ENCODE assay signal across 17 mouse cellular contexts in the genomic region with DNA sequence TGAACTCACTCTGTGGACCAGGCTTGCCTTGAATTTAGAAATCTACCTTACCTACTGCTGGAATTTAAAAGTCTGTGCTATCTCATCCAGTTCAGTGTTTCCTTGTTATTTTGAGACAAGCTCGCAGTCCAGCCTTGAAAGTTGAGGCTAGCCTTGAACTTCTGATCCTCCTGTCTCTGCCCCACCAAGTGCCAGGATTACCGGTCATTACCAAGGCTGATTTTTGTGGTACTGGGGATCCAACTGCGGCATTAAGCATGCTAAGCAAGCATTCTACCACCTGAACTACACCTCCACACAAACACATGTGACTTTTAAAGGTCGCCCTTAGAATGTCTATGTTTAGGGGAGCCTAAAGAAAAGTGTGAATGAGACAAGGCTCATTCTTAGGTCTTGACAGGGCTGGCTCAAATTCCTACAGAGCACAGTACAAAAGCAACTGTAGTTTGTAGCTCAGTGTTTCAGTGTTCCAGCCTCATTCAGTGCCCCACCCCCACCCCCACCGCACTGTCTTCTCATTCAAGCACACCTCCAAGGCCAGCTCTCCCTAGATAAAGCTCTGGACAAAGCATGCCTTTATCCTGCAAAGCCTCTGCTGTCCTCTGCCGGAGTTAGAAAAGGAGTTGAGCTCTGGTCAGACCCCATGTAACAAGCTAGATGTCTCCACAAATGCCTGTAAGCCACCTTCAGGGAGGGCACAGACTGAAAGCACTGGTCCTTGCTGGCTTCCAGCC.
"Had no signal": no experiment of that assay in that cellular context is flagged by ENCODE, and none has a peak within 500 bp of the region (broad histone marks: within the 10 kb centered on the region; RNA-seq: fewer than 3 reads in every experiment).

No protein-coding gene starts in this region.

- H3K9ac ChIP-seq: limb, embryonic 12.5 days; liver, embryonic 13.5 days; liver, postnatal 0 days; lung, embryonic 15.5 days; midbrain, embryonic 15.5 days; neural tube, embryonic 13.5 days had no signal

- DNase-seq: kidney, postnatal 4 days; liver; liver, embryonic 13.5 days; liver, postnatal 0 days; lung, postnatal 14 days; retina, postnatal 1 day; right cerebral cortex, postnatal 4 days; spleen, adult 18-20 months; thymus, postnatal 36 days had no signal

- H3K4me1 ChIP-seq: liver, embryonic 13.5 days; megakaryocyte, embryonic 14.5 days had no signal

- H3K4me2 ChIP-seq: limb, embryonic 12.5 days; liver, embryonic 13.5 days; lung, embryonic 15.5 days; midbrain, embryonic 11.5 days; midbrain, embryonic 15.5 days; neural tube, embryonic 13.5 days had no signal

- H3K36me3 ChIP-seq: limb, embryonic 12.5 days; liver, embryonic 13.5 days; lung, embryonic 15.5 days; midbrain, embryonic 15.5 days; neural tube, embryonic 13.5 days had no signal

- H3K4me3 ChIP-seq: layer of hippocampus, adult 2 months; limb, embryonic 12.5 days; liver, embryonic 13.5 days; lung, embryonic 15.5 days; megakaryocyte, embryonic 14.5 days; midbrain, embryonic 15.5 days; neural tube, embryonic 13.5 days had no signal

- ATAC-seq: liver, postnatal 0 days; midbrain, embryonic 15.5 days had no signal

- H3K9me3 ChIP-seq: limb, embryonic 12.5 days; liver, embryonic 13.5 days; lung, embryonic 15.5 days; megakaryocyte, embryonic 14.5 days; midbrain, embryonic 15.5 days; neural tube, embryonic 13.5 days had no signal

- H3K27ac ChIP-seq: layer of hippocampus, adult 2 months; limb, embryonic 12.5 days; liver, embryonic 13.5 days; lung, embryonic 15.5 days; macrophage; midbrain, embryonic 15.5 days; neural tube, embryonic 13.5 days had no signal

- H3K27me3 ChIP-seq: limb, embryonic 12.5 days; liver, embryonic 13.5 days; lung, embryonic 15.5 days; megakaryocyte, embryonic 14.5 days; midbrain, embryonic 15.5 days; neural tube, embryonic 13.5 days had no signal
